Mouse (Mus musculus) kidney, postnatal 10 days (tissue): ENCODE results near the gene Gpx8.
A peak's percentile ranks its signal among the peaks of the same experiment; 100 is the strongest.
"Not testable (repeated sequence)": the region's sequence is repeated elsewhere in the genome, so short reads cannot be mapped to it uniquely, and the experiment has no call there.

ENCODE experiments used
- DNase-seq: peaks from one replicate; pipeline ENCODE4 v3.0.0; 2021; ENCODE audit warnings: mixed read lengths

Gene Gpx8

GRCm38 (mm10) chr13:113023274-113024143 lies 22.7 kb downstream of the Gpx8 start:
- DNase-seq = no peak

GRCm38 (mm10) chr13:113022467-113022866 lies 23.7 kb downstream of the Gpx8 start:
- no peak for DNase-seq

DNA sequence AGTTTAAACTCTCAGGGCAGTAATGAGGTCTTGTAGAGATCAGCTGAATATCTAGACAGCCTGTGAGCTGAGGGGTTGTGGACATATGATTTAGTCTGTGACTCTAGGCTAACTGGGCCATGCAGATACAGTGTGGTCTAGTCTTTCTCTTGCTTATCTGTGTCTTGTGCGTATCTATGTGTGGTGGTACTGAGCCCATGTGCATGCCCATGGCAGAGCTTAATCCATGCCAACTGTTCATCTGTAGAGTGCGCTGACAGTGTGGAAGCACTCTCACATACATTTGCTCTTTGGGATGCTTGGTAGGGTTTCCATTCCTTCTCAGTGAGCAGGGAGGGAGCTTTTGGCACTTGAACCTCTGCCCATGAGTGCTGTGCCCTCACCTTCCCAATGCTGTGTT lies 24.7 kb downstream of the Gpx8 start:
- DNase-seq = no peak

- not testable (repeated sequence) for DNase-seq
Observed at GRCm38 (mm10) chr13:113013174-113013953, 32.8 kb downstream of the Gpx8 start.

DNA sequence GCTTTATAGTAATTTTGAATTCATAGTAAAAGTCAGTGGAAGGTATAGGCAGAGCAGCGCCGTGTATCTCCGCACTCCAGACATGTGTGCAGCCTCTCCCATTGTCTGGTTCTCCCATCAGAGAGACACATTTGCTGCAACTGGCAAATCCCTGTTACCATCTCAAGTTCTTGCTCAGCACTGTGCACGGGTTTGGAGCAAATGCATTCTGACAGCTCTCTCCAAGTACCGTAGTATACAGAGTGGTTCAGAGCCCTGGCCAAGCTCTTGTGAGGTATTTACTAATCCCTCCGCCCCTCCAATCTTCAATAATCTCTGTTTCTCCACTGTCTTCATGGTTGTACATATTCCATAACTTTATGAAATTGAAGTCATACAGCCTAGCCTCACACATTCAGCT lies 33.5 kb downstream of the Gpx8 start:
- DNase-seq = no peak

DNA sequence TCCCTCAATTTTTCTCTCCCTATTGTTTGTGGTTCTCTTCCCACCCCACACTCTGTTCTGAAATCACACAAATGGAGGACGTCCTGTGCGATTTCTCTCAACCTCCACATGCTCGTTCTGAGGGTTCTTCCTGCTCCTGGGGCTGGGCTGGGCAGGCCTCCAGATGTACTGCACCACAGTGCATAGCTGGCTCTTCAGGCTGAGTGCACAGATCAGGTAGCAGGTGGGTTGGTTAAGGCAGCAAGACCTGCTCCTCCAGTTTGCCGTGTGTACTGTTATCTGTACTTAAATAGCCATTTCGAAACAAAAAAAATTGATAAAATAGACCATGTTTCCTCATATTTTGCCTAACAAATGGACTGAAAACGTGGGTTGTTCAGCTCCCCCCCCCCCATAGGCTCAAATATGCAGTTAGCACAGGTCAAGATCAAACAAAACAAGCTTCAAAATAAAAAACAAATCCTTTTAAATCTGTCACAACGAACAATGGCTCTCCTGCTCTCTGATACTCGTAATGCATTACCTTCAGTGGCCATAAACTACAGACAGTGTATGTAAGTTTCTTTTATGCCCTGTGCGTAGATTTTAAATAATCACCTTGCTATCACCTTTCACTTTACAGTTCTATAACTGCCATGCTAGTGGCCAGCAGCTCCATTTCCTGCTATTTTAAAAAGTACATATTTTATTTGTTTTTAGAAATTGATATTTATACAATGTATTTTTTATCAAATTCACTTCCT lies 45.5 kb downstream of the Gpx8 start:
- peak; percentile 23 for DNase-seq

DNA sequence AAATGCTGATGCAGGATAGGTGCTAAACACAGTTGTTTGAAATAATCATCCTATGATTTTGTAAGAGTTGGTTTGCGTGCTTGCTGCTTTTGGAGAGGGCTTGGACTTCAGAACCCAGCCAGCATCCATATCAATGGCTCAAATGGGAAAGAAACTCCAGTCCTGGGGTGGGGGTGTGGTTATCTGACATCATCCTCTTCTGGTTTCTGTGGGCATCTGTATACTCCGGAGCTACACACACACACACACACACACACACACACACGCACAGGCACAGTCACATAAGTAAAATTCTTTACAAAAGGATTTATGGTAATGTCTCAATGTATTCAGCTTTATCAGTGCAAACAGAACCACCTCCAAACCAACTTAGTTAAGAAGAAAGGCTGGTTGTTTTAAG lies 46.1 kb downstream of the Gpx8 start:
- DNase-seq = no peak

DNA sequence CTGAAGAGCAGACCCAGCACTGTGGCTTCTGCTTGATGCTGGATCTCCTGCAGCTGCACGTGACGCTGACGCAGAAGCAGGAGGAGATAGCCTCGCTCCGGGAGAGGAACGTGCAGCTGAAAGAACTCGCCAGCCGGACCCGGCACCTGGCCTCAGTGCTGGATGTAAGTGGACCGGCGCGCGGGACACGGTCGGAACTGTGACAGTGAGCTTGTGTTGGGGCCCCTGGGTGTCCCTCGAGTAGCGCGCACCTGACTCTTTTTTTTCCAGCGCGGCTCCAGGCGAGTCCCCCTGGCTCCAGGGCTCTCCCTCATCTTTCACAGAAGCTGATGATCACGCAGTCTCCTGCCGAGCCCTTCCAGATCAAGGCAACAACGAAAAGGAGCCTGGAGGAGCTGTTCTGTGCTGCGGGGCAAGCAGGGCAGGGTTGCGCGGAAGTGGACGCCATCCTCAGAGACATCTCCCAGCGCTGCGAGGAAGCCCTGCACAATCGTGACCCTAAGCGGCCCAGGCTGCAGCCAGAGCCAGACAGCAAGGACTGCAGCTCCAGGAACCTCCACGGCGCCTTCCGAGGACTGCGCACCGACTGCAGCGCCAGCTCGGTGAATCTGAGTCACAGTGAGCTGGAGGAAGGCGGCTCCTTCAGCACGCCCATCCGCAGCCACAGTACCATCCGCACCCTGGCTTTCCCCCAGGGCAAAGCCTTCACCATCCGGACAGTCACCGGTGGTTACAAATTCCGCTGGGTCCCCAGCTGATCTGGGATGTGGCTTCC lies 47.6 kb downstream of the Gpx8 start:
- peak; percentile 46 for DNase-seq

- DNase-seq = no peak
Observed at GRCm38 (mm10) chr13:112997369-112997768, 48.8 kb downstream of the Gpx8 start.

- no peak for DNase-seq
Observed at GRCm38 (mm10) chr13:112996407-112996806, 49.8 kb downstream of the Gpx8 start.

DNA sequence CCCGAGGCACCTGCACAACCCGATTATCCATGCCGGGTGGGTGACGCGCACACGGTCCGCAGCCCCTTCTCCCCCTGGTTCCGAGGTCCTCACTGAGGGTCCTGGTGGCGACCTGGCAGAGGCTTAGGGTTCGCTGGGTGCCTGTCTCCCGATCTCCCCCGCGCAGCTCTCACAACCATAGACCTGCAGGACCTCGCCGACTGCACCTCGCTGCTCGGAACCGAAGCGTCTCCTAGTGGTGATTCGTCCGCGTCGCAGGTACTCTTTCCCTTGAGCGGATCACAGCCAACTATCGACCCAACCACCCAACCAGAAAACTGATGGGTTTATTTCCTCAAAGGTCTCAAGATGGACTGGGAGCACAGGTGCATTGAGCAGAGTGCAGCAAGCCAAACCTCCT lies 52.0 kb downstream of the Gpx8 start:
- peak; percentile 72 for DNase-seq

DNA sequence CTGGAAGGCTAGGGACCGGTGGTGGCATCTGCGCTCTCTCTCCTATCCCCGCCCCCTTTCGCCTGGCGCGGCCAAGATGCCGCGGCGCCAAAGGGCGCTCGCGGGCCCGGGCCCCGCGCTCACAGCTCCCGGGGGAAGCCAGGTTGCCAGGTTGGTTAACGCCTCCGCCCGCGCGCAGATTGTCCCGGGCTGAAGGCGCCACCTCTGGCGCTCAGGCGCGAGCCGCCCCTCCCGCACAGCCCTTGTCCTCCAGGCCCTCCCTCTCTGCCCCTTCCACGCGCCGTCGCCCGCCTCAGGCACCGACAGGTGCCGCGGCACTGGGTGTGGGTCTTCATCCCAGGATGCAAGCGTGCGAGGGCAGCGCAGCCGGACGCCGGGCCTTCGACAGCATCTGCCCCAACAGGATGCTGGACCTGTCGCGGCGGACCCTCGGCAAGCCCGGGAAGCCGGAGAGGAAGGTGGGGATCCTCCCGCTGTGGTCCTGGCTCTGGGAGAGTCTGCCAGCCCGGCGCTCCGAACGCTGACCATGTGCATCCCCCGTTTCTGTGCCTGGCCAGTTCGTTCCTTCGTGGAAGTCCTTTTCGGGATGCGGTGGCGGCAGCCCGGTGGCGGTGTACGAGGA lies 52.6 kb downstream of the Gpx8 start, which contains the start of gene Mcidas:
Gene Mcidas, plus strand, starts transcription at position 315 of the 622 bp plus-strand sequence.
- DNase-seq = peak; percentile 28
